Mouse (Mus musculus) megakaryocyte, adult 5-6 weeks (primary cell): ENCODE measurements at regions not wholly inside any gene's neighbourhood (a gene's known extent, or its start where the extent isn't known, plus 50 kb on each side); places are given as distances from the start of the nearest gene placed in this dataset.

Source experiments
- ATAC-seq: 2 replicates; pipeline ENCODE4 v1.8.0; 2016; ENCODE audit warnings: mild to moderate bottlenecking, inconsistent platforms; ENCODE audit not compliant: poor library complexity, severe bottlenecking

GRCm38 (mm10) chr9:122437464-122437863, 86.1 kb downstream of the Abhd5 start:
- ATAC-seq: no peak

DNA sequence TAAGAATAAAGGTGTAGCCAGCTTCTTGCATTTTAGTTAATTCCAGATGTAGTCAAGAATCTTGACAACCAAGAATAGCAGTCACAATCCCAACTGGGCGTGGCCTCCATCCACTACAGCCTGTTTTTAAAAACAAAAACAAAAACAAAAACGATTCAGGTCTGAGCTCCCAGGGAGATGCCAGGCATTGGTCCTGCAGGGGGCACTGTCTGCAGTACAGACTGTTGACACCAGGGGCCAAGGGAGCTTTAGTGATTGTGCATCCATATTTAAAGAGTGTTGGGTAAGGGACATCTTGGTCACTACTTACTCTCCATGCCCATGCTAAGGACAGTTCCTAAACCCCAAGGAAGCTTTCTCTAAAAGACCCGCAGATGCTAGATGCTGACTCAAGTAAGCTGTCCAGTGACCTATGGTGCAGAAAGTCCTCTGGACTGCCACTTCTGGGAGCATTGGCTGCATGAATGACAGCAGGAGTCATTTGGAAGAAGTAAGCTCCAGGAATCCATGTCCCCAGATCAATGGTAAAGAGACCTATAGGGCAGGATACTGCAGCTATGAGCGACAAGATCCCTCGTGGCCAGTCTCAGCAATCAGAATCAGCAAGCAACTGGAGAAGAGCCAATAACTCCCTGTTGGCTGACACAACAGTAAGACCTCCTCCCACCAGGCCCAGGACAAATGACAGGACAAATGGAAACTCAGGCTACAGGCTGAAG, 95.1 kb downstream of the Abhd5 start:
- no peak for ATAC-seq

DNA sequence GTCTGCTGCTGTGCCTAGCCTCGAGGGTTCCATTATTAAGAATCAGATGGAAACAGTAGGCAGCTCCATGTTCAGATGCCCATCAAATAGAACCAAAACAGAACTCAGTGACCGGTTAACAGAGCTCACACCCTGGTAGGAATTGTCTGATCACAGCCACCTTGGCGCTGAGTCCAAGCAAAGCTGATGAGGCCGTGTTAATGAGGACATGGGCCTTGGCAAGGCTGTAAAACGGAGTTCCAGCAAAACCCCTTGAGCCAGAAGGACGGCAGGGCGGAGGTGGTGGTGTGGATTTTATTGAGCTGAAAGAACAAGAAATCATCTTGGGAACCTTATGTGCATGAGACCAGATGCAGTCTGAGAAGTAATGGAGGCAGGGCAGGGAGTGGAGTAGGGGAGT, 96.2 kb downstream of the Abhd5 start:
- no peak for ATAC-seq

- no peak for ATAC-seq
Measured at GRCm38 (mm10) chr9:122448342-122448741, 96.9 kb downstream of the Abhd5 start.

- ATAC-seq: no peak
Measured at GRCm38 (mm10) chr9:122450524-122450923, 99.1 kb downstream of the Abhd5 start.

GRCm38 (mm10) chr9:122455301-122455700, 103.9 kb downstream of the Abhd5 start:
- no peak for ATAC-seq

DNA sequence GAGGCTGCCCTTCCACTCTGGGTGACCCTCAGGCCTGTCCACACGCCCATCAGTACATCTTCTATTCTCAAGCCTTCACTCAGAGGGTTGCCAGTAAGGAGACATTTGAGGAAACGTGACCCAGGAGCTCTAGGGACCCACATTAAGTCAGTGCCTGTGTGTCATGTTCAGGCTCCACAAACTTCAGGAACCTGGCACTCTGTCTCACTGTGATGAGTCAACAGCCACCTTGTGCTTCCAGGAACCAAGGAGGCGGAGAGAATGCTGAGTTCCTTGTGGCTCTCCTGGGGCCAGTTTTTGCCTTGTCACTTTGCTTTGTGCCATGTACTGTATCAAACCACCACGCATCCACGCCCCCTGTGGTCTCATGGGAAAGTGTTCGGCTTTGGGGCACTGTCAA, 104.4 kb downstream of the Abhd5 start:
- no peak for ATAC-seq

GRCm38 (mm10) chr9:122459491-122459890, 108.1 kb downstream of the Abhd5 start:
- no peak for ATAC-seq

GRCm38 (mm10) chr9:122471539-122471938, 120.1 kb downstream of the Abhd5 start:
- ATAC-seq: no peak

GRCm38 (mm10) chr9:122476356-122476755, 124.9 kb downstream of the Abhd5 start:
- ATAC-seq: no peak

DNA sequence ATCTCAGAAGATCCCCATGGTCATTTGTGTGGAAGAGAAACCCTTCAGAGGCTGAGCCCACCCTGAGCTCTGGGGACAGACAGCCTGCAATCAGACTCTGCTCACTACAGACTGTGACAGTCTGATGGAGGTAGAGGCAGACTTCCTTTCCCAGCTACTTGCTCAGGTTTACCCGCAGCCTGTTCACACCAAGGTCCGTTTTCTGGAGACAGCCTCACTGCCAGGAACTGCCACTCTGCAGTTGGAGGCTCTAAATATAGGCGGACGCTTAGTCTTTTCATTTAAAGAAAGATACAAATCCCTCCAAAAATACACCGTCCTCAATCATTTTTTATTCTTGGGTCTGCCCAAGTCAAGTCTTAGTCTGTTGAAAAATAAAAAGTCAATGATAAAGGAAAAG, 135.6 kb downstream of the Abhd5 start:
- ATAC-seq: no peak

GRCm38 (mm10) chr9:122494691-122495090, 143.3 kb downstream of the Abhd5 start:
- no peak for ATAC-seq

DNA sequence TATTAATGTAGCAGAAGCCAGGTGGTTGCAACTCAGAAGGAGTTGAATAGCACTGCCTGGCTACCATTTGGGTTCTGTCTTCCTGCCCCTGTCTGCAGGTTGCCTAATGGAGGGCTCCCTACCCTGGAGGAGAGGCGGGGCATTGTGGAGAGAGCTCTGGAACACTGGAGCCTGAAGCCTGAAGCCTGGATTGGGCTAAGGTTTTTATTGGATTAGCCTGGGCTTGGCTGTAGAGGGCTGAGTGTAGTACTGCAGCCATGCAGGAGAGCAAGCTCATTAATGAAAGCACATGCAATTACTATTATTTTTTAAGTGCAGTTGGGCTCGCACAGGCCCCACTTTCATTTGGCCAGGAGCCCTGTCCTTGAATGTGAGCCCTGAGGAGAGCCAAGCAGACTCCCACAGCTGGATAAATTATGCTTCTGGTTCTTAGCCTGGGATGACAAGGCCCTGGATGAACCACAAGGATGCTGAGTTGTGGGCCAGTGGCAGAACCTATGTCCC, 145.1 kb downstream of the Abhd5 start:
- no peak for ATAC-seq

DNA sequence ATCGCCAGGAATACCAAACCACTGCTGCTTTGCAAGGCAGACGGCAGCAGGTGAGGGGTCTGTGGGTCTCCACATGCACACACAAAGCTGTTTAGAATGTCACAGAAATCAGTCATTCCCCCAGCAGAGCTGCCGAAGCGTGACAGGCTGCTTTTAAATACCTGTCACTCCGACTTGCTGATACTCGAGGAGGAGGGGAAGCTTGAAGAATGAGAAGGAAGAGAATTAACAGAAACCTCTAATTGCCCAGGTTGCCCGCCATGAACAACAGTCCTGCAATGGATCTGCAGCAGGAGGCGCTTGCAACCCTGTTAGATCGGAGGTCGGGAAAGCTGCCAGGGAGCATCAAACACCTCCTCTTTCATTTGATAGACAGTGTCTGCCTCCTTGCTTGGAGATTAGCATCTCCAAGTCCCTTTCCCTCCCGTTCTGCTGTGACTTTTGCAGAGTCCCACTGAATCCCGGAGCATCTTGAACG, 150.5 kb downstream of the Abhd5 start:
- ATAC-seq: no peak

GRCm38 (mm10) chr9:122521569-122521968, 170.2 kb downstream of the Abhd5 start:
- no peak for ATAC-seq

DNA sequence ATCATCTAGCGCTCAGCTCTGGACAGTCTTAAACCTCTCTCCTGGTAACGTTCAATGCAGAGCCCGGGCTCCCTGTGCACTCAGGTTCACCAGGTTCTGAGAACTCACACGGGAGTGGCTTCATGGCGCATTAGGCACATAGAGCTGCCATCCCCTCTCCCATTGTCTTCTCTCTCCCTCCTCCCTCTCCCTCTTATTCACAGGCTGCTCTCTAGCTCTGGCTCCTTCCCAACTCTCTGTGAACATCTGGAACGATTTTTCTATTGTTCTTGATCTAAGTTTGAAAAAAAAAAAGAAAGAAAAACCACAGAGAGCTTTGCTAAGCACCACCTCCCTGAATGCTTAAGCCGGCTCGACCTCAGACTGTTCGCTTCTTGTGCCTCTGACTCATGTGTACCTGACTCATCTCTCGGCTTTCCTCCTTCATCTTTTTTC, 174.2 kb downstream of the Abhd5 start:
- ATAC-seq: no peak

DNA sequence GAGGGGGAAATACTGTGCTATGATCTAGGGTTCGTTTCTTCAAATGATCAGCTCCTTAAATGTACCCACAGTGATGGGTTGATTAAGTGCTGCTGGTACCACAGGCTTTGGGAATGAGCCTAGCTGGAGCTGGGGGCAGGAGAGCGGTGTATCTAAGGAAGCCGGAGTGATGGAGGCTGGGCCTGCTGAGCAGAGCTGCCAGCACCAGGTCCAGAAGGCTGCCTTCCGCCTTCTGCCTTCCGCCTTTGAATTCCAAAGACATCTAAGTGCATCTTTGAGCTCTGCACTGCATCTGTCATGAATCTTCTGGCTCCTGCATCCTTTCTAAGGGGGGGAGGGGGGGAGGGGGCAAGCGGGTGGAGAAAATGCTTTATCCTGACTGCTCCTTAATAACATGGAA, 176.9 kb downstream of the Abhd5 start:
- ATAC-seq: no peak

- ATAC-seq: no peak
Measured at GRCm38 (mm10) chr9:122529721-122530120, 178.3 kb downstream of the Abhd5 start.

DNA sequence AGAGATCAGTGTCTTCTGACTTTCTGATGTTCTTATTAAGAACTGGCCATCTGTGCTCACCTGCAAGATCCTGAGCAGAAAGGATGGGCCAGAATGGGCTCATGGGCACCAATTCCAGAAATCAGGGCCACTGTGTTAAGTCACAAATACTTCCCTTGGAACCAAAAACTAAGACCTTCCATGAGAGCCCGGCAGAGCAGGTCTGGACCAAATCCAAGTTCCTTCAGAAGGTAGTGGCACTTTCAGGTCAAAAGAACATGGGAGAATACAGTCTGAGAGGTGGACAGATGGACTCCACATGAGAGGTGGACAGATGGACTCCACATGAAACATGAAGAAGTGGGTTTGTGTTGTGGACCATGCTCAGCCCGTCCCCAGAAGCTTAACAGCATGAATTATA, 180.4 kb downstream of the Abhd5 start:
- no peak for ATAC-seq

- no peak for ATAC-seq
Measured at GRCm38 (mm10) chr9:122534121-122534814, 182.9 kb downstream of the Abhd5 start.

GRCm38 (mm10) chr9:122534965-122535364, 183.6 kb downstream of the Abhd5 start:
- no peak for ATAC-seq

- ATAC-seq: no peak
Measured at GRCm38 (mm10) chr9:122540091-122540490, 188.7 kb downstream of the Abhd5 start.
